Comparison of ENCODE assay signal across 11 mouse cellular contexts in genomic region chr9:108035331-108036156, GRCm38 (mm10). TPM values are rescaled to one million over a fixed set of nuclear protein-coding genes. Genes with fewer than 3 reads are reported as not detected.
A peak's percentile ranks its signal among the peaks of the same experiment; 100 is the strongest.
DNase-seq lines count a peak whose midpoint lies in the region; ATAC-seq lines count a peak whose summit lies in the region.
"Had no signal": no experiment of that assay in that cellular context is flagged by ENCODE, and none has a peak within 500 bp of the region (broad histone marks: within the 10 kb centered on the region; RNA-seq: fewer than 3 reads in every experiment).

No protein-coding gene starts in this region.

- H3K4me2 ChIP-seq in heart, embryonic 16.5 days (ENCODE audit: low read depth, low read length), result no peak overlapping the region
- H3K4me2 ChIP-seq in heart, embryonic 11.5 days, result no peak overlapping the region
- no peak overlapping the region for H3K4me2 ChIP-seq in midbrain, embryonic 14.5 days (ENCODE audit: low read length)

- H3K27ac ChIP-seq in heart, embryonic 16.5 days (ENCODE audit: low read length), result no peak overlapping the region
- no peak overlapping the region for H3K27ac ChIP-seq in heart, embryonic 11.5 days (ENCODE audit: low read depth, low read length)
- no peak overlapping the region for H3K27ac ChIP-seq in midbrain, embryonic 14.5 days (replicated peaks; ENCODE audit: low read depth, low read length)

- DNase-seq in B cell, adult 2 months, result peak; percentile 50 to 64
- DNase-seq in midbrain, embryonic 14.5 days, result no peak
- no peak for DNase-seq in left cerebral cortex, postnatal 10 days (ENCODE audit: extremely low spot score in 1 of 2, low spot score in 2 of 2)
- DNase-seq in right cerebral cortex, postnatal 25 days, result no peak

- whole genome bisulfite sequencing in heart, embryonic 16.5 days, result 98% methylated on average over 2 of the region's 2 CpGs
- 94% methylated on average over 2 of the region's 2 CpGs for WGBS in heart, embryonic 11.5 days (ENCODE audit: insufficient replicate concordance)
- WGBS in midbrain, embryonic 14.5 days, result 90% methylated on average over 2 of the region's 2 CpGs

- H3K4me1 ChIP-seq in heart, embryonic 16.5 days (ENCODE audit: control insufficient read depth, insufficient read depth, low read length), result no peaks in the 10 kb centered on the region
- H3K4me1 ChIP-seq in heart, embryonic 11.5 days (ENCODE audit: control insufficient read depth, insufficient read depth, low read length), result no peaks in the 10 kb centered on the region
- no peaks in the 10 kb centered on the region for H3K4me1 ChIP-seq in midbrain, embryonic 14.5 days (ENCODE audit: control insufficient read depth, insufficient read depth, low read length)

- no peaks in the 10 kb centered on the region for H3K9me3 ChIP-seq in heart, embryonic 16.5 days (replicated peaks; ENCODE audit: control insufficient read depth, low read length)
- H3K9me3 ChIP-seq in heart, embryonic 11.5 days (replicated peaks; ENCODE audit: control insufficient read depth, low read length), result no peaks in the 10 kb centered on the region
- no peaks in the 10 kb centered on the region for H3K9me3 ChIP-seq in midbrain, embryonic 14.5 days (ENCODE audit: control insufficient read depth, low read length)

- intact Hi-C loops in left cerebral cortex, postnatal 10 days (cut with DNase I), result no loop called here

- H3K36me3 ChIP-seq in heart, embryonic 16.5 days (ENCODE audit: control insufficient read depth, insufficient read depth), result peaks cover 21% of the 10 kb centered on the region
- H3K36me3 ChIP-seq in heart, embryonic 11.5 days (ENCODE audit: control insufficient read depth, insufficient read depth, low read length), result peaks cover 20% of the 10 kb centered on the region
- H3K36me3 ChIP-seq in midbrain, embryonic 14.5 days (ENCODE audit: control insufficient read depth, insufficient read depth, low read length), result peaks cover 63% of the 10 kb centered on the region

- ATAC-seq in heart, embryonic 16.5 days (replicated peaks; ENCODE audit: extremely low read depth, insufficient read depth, low FRiP score), result peak; percentile 45
- ATAC-seq in heart, embryonic 11.5 days (replicated peaks; ENCODE audit: insufficient number of reproducible peaks, low FRiP score, low TSS enrichment), result no peak
- ATAC-seq in activated CD4-positive, CD25-positive, alpha-beta regulatory T cell, adult 4 months, result peak; percentile 81
- ATAC-seq in megakaryocyte-erythroid progenitor cell, adult 5-6 weeks (replicated peaks; ENCODE audit: low FRiP score, low TSS enrichment, poor library complexity, severe bottlenecking), result peak; percentile 59; the same call in 1 of the 2 replicates
- no peak for ATAC-seq in midbrain, embryonic 14.5 days (ENCODE audit: low FRiP score, low TSS enrichment)

- H3K9ac ChIP-seq in heart, embryonic 16.5 days (ENCODE audit: low read length), result no peak overlapping the region
- H3K9ac ChIP-seq in heart, embryonic 11.5 days (ENCODE audit: low read depth, low read length), result no peak overlapping the region
- H3K9ac ChIP-seq in midbrain, embryonic 14.5 days (replicated peaks; ENCODE audit: low read length), result no peak overlapping the region

- no peaks in the 10 kb centered on the region for H3K27me3 ChIP-seq in heart, embryonic 16.5 days (ENCODE audit: control insufficient read depth, insufficient read depth, low read length)
- H3K27me3 ChIP-seq in heart, embryonic 11.5 days (ENCODE audit: control insufficient read depth, insufficient read depth, low read length), result no peaks in the 10 kb centered on the region
- H3K27me3 ChIP-seq in midbrain, embryonic 14.5 days (ENCODE audit: control insufficient read depth, insufficient read depth, low read length), result no peaks in the 10 kb centered on the region

- H3K4me3 ChIP-seq in heart, embryonic 16.5 days (ENCODE audit: low read length), result no peak overlapping the region
- H3K4me3 ChIP-seq in heart, embryonic 11.5 days (ENCODE audit: low read depth, low read length), result no peak overlapping the region
- H3K4me3 ChIP-seq in midbrain, embryonic 14.5 days (replicated peaks; ENCODE audit: low read depth, low read length), result no peak overlapping the region
- H3K4me3 ChIP-seq: myocyte had no signal

RNA-seq across cellular contexts. Expression of gene Gmppb, which starts 13.5 kb away (rescaled TPM):
- 21.6 and 26.0 TPM in 2 replicates for polyA plus RNA-seq in heart, embryonic 16.5 days (2015; fragmentation: Nextera tagmentation; extraction: Ambion mirVana)
- polyA plus RNA-seq in heart, embryonic 11.5 days (2014; fragmentation: Nextera tagmentation; extraction: Ambion mirVana), result 24.0 and 24.5 TPM in 2 replicates
- polyA plus RNA-seq in activated CD4-positive, CD25-positive, alpha-beta regulatory T cell, adult 4 months (2017; shearing (Covaris generic)), result 10 to 100 TPM; 12.9 to 22.2 TPM
- total RNA-seq in megakaryocyte-erythroid progenitor cell, adult 5-6 weeks (2014; fragmentation: Nextera tagmentation), result 7.8 and 15.0 TPM in 2 replicates
- 10.7 and 19.2 TPM in 2 replicates for total RNA-seq in megakaryocyte-erythroid progenitor cell, adult 5-6 weeks (2017)
- polyA plus RNA-seq in midbrain, embryonic 14.5 days (2014; fragmentation: Nextera tagmentation; extraction: Ambion mirVana), result 14.0 and 16.7 TPM in 2 replicates
- 10 to 100 TPM; 16.8 to 18.7 TPM for total RNA-seq in left cerebral cortex, postnatal 10 days (2021)

RNA-seq across cellular contexts. Expression of gene Amigo3, which starts 17.4 kb away (rescaled TPM):
- 1.9 and 2.4 TPM in 2 replicates for polyA plus RNA-seq in heart, embryonic 16.5 days (2015; fragmentation: Nextera tagmentation; extraction: Ambion mirVana)
- 1.1 and 1.9 TPM in 2 replicates for polyA plus RNA-seq in heart, embryonic 11.5 days (2014; fragmentation: Nextera tagmentation; extraction: Ambion mirVana)
- 1 to 10 TPM; 1.3 to 3.3 TPM for polyA plus RNA-seq in activated CD4-positive, CD25-positive, alpha-beta regulatory T cell, adult 4 months (2017; shearing (Covaris generic))
- total RNA-seq in megakaryocyte-erythroid progenitor cell, adult 5-6 weeks (2014; fragmentation: Nextera tagmentation), result 0.92 TPM in 1 of 2 replicates, not detected in the other
- total RNA-seq in megakaryocyte-erythroid progenitor cell, adult 5-6 weeks (2017), result 1.1 and 3.1 TPM in 2 replicates
- 2.4 and 3.5 TPM in 2 replicates for polyA plus RNA-seq in midbrain, embryonic 14.5 days (2014; fragmentation: Nextera tagmentation; extraction: Ambion mirVana)
- 1 to 10 TPM; 1.8 to 2.0 TPM for total RNA-seq in left cerebral cortex, postnatal 10 days (2021)

RNA-seq across cellular contexts. Expression of gene Ip6k1, which starts 33.2 kb away (rescaled TPM):
- polyA plus RNA-seq in heart, embryonic 16.5 days (2015; fragmentation: Nextera tagmentation; extraction: Ambion mirVana), result 38.8 and 43.9 TPM in 2 replicates
- polyA plus RNA-seq in heart, embryonic 11.5 days (2014; fragmentation: Nextera tagmentation; extraction: Ambion mirVana), result 17.0 and 25.5 TPM in 2 replicates
- polyA plus RNA-seq in activated CD4-positive, CD25-positive, alpha-beta regulatory T cell, adult 4 months (2017; shearing (Covaris generic)), result 10 to 100 TPM; 36.7 to 47.6 TPM
- 30.6 and 36.6 TPM in 2 replicates for total RNA-seq in megakaryocyte-erythroid progenitor cell, adult 5-6 weeks (2014; fragmentation: Nextera tagmentation)
- total RNA-seq in megakaryocyte-erythroid progenitor cell, adult 5-6 weeks (2017), result 31.9 and 36.9 TPM in 2 replicates
- 61.1 and 64.4 TPM in 2 replicates for polyA plus RNA-seq in midbrain, embryonic 14.5 days (2014; fragmentation: Nextera tagmentation; extraction: Ambion mirVana)
- 100 to 1,000 TPM; 172 to 174 TPM for total RNA-seq in left cerebral cortex, postnatal 10 days (2021)

RNA-seq across cellular contexts. Expression of gene Gm20662, which starts 39.4 kb away (rescaled TPM):
- polyA plus RNA-seq in heart, embryonic 16.5 days (2015; fragmentation: Nextera tagmentation; extraction: Ambion mirVana), result 0.36 and 0.76 TPM in 2 replicates
- polyA plus RNA-seq in heart, embryonic 11.5 days (2014; fragmentation: Nextera tagmentation; extraction: Ambion mirVana), result 0.52 and 0.90 TPM in 2 replicates
- not detected for polyA plus RNA-seq in activated CD4-positive, CD25-positive, alpha-beta regulatory T cell, adult 4 months (2017; shearing (Covaris generic))
- not detected in 2 replicates for total RNA-seq in megakaryocyte-erythroid progenitor cell, adult 5-6 weeks (2014; fragmentation: Nextera tagmentation)
- not detected in 2 replicates for total RNA-seq in megakaryocyte-erythroid progenitor cell, adult 5-6 weeks (2017)
- polyA plus RNA-seq in midbrain, embryonic 14.5 days (2014; fragmentation: Nextera tagmentation; extraction: Ambion mirVana), result 0.72 TPM in 1 of 2 replicates, not detected in the other
- total RNA-seq in left cerebral cortex, postnatal 10 days (2021), result 1 to 10 TPM; 1.5 to 3.4 TPM
- total RNA-seq: gastrocnemius, adult 18-20 months had no signal
- polyA plus RNA-seq: thymus, postnatal 0 days had no signal

RNA-seq across cellular contexts. Expression of gene Cdhr4, which starts 43.2 kb away (rescaled TPM):
- polyA plus RNA-seq in heart, embryonic 16.5 days (2015; fragmentation: Nextera tagmentation; extraction: Ambion mirVana), result 4.6 TPM in 2 replicates
- polyA plus RNA-seq in heart, embryonic 11.5 days (2014; fragmentation: Nextera tagmentation; extraction: Ambion mirVana), result 7.0 and 10.2 TPM in 2 replicates
- polyA plus RNA-seq in activated CD4-positive, CD25-positive, alpha-beta regulatory T cell, adult 4 months (2017; shearing (Covaris generic)), result 1 to 10 TPM in 1 of 2 experiments, under 1 TPM in 1; 0.93 to 2.5 TPM
- total RNA-seq in megakaryocyte-erythroid progenitor cell, adult 5-6 weeks (2014; fragmentation: Nextera tagmentation), result 0.37 TPM in 1 of 2 replicates, not detected in the other
- 0.88 TPM in 1 of 2 replicates, not detected in the other for total RNA-seq in megakaryocyte-erythroid progenitor cell, adult 5-6 weeks (2017)
- polyA plus RNA-seq in midbrain, embryonic 14.5 days (2014; fragmentation: Nextera tagmentation; extraction: Ambion mirVana), result 1.1 and 1.2 TPM in 2 replicates
- total RNA-seq in left cerebral cortex, postnatal 10 days (2021), result 1 to 10 TPM in 1 of 2 experiments, not detected in 1; 2.2 TPM
- total RNA-seq: gastrocnemius, adult 18-20 months had no signal
- polyA plus RNA-seq: myocyte had no signal

Comparison
In these comparisons a context has a peak if more than half of its experiments do, and no peak if none do; other contexts are left out.
1. ATAC-seq: peak in heart, embryonic 16.5 days (single experiment), activated CD4-positive, CD25-positive, alpha-beta regulatory T cell, adult 4 months (single experiment) and megakaryocyte-erythroid progenitor cell, adult 5-6 weeks (single experiment); none in heart, embryonic 11.5 days (single experiment) and midbrain, embryonic 14.5 days (single experiment).
2. DNase-seq: peak in B cell, adult 2 months (2 of 2); none in midbrain, embryonic 14.5 days (single experiment), left cerebral cortex, postnatal 10 days (0 of 2) and right cerebral cortex, postnatal 25 days (single experiment).